Mouse (Mus musculus) CH12F3 (cell line): ENCODE data around the gene Safb2.

Source experiments
- in situ Hi-C: fragments of 300-500 bp; cut with MboI; formaldehyde crosslinking; loops from 2 replicates; pipeline ENCODE4 v1.14.3; 2020; ENCODE audit warnings: low sequenced_read_pairs

Gene Safb2

GRCm38 (mm10) chr17:56609452-56610171, 25.2 kb upstream of the Safb2 start, which contains the start of gene 2410015M20Rik:
TSS of gene 2410015M20Rik (minus strand) at chr17:56609771.
- in situ Hi-C loops, result no loop called here

DNA sequence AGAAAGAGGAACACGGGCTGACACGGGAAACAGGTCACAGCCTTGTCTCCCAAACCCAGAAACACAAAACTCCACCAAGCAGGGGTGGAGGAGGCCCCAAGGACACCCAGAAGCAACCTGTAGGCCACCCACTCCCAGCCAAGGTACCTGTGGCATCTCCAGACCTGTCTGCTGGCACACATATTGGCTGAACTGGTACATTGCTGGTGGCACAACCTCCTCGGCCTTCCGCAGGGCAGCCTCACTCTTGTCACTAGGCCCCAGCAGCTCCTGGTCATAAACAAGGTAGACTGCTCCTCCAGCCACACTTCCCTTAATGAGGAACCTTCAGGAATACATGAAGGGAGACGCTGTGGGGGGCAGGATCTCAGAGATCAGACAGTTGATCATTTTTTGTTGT, 24.3 kb upstream of the Safb2 start:
- in situ Hi-C loops, result no loop called here

GRCm38 (mm10) chr17:56607521-56608062, 23.2 kb upstream of the Safb2 start:
- in situ Hi-C loops, result no loop called here

GRCm38 (mm10) chr17:56605431-56605830, 21.0 kb upstream of the Safb2 start:
- in situ Hi-C loops, result no loop called here

DNA sequence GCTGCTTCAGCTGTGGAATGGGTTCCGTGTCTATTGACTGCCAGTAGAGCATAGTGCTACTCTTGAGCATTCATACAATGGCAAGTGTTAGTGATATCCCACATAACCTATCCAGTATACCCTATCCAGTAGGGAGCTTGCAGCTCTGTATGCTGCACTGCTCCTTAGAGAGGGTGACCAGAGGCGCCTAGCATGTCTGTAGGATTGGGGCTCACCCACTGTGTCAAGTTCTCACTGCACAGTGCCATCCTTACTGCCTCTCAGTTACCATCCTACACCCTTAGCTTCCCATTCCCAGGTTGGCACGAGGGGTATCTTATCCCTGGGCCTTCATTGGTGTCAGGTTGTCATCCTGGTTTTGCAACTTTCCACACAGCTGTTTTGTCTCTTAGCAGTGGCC, 20.0 kb upstream of the Safb2 start:
- in situ Hi-C loops, result no loop called here

DNA sequence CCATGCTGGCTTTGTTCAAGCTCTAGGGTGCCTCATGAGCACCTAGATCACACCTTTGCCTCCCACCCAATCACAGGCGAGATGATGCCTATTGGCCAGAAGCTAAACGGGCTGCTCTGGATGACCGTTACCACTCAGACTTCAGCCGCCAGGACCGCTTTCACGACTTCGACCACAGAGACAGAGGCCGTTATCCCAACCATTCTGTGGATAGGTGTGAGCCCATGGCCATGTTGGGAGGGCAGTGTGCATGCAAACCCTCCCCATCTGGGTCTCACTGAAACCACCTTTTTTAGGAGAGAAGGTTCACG, 19.6 kb upstream of the Safb2 start:
- in situ Hi-C loops, result no loop called here

GRCm38 (mm10) chr17:56603186-56604069, 19.0 kb upstream of the Safb2 start:
- in situ Hi-C loops, result no loop called here

GRCm38 (mm10) chr17:56593527-56594271, 9.3 kb upstream of the Safb2 start:
- in situ Hi-C loops, result no loop called here

DNA sequence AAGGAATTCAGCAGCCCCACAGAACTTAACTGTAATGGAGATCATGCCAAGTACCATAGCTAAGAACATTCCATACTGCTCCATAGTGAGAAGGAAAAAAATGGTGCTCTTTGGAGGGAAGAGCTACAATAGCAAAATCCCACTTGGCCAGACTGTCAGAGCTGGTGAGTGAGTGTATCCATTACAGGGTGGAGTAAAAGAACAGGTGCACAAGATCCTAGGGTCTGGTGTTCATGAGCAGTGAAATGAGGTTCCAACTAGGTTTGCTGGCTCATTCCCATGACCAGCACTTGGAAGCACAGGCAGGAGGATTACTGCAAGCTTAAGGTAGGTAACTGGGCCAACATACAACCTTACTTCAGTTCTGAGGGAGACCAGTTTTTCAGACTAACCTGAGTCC, 8.2 kb upstream of the Safb2 start:
- in situ Hi-C loops, result no loop called here

- in situ Hi-C loops, result no loop called here
Observed at GRCm38 (mm10) chr17:56588921-56589320, 4.5 kb upstream of the Safb2 start.

DNA sequence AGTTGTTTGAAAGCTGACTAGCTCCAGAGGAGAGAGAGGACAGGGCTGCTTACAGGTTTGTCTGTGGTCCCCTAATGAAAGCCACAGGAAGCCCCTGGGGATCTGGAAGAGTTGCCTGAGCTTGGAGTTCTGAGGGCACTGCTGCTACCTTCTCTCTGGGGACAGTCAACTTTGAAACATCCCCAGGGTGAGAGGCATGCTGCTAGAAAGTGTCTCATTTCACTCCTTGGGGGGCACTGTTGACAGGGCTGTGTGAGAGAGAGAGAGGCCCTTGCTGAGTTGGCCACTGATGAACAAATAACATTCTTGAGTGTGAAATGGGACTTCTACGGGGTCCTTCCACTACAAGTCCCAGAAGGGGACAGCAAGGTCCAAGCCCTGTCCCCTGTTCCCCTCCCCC, 3.4 kb upstream of the Safb2 start:
- in situ Hi-C loops, result no loop called here

- in situ Hi-C loops, result no loop called here
Observed at GRCm38 (mm10) chr17:56585171-56585821, 911 bp upstream of the Safb2 start.

DNA sequence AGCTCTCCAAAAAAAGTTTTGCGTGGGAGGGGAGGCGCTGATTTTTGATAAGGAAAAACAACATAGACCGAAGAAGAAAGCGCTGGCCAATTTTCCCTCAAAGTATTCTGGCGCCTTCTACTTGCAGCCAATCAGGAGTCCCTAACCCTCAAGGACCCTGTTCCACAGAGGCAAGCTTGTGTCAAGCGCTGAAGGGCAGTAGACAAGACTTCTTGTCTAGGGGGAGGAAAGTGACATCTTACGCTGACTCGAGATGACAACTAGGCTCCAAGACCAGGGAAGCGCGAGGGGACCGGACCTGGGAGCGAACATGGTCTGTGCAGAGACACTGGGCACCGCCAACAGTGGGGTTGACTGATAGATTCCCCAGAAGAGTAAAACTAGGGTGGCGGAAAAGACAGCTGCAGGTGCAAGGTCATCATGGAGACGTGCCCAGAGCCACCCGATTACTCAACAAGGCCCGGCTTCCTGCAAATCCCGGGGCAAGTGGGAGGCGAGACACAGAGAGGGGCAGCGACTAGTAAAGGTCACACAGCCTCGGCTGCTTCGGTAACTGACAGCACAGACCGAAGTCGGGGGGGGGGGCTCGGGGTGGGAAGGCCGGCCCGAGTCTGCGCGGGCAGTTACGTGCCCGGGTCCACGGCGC, 651 bp downstream of the Safb2 start:
- in situ Hi-C loops, result no loop called here

DNA sequence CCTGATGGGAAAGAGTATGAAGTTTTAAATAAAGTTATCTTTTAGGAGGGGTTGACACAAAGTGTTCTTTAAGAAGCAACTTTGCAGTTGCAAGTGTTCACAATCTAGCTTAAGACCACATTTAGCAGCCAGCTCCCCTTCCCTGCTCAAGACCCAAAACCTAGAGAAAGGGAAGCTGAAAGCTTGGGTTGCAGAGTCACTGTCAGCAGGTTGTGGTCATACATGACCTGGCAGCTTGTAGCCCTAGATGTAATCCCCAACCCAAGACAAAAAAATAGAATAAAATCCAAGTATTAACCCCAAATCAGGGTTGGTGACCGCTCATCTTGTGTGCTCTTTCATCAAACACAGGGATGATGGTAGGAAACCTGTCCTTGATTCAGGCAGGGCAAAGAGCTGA, 1.3 kb downstream of the Safb2 start:
- in situ Hi-C loops, result no loop called here

- in situ Hi-C loops, result no loop called here
Observed at GRCm38 (mm10) chr17:56572939-56573338, 11.4 kb downstream of the Safb2 start.

- in situ Hi-C loops, result no loop called here
Observed at GRCm38 (mm10) chr17:56572154-56572553, 12.2 kb downstream of the Safb2 start.

GRCm38 (mm10) chr17:56570287-56570686, 14.1 kb downstream of the Safb2 start:
- in situ Hi-C loops, result no loop called here

GRCm38 (mm10) chr17:56567370-56567769, 17.0 kb downstream of the Safb2 start:
- in situ Hi-C loops, result no loop called here

DNA sequence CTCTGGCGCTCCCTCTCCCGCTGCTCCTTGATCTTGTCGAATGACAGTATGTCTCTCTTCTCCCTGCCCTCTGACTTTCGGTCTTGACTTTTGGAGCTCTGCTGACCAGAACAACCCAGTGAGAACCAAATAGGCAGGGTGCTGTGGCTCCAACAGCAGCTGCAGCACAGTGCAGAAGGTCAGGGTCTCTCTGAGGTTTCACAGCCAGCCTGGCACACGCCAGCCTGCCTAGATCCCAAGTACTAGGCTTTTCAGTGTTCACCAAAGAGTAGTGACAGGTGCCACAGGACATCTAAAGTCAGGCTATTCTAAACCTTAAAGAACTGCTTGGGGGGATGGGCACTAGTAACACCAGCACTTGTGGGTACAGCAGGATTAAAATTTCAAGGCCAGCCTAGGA, 17.5 kb downstream of the Safb2 start:
- in situ Hi-C loops, result no loop called here

GRCm38 (mm10) chr17:56566293-56566692, 18.1 kb downstream of the Safb2 start:
- in situ Hi-C loops, result no loop called here
